Mouse (Mus musculus) heart, postnatal 0 days (tissue): ENCODE measurements around the gene Pskh1. TPM values are rescaled to one million over a fixed set of nuclear protein-coding genes. Genes with fewer than 3 reads are reported as not detected.

Source experiments
- ATAC-seq: fragments of 200-750 bp; cut with Nextera tagmentation; 2 replicates; pipeline ENCODE4 v1.8.0; 2017; ENCODE audit warnings: low read depth, moderate number of reproducible peaks, moderate library complexity; ENCODE audit not compliant: insufficient read depth
- DNase-seq: peaks from one replicate; pipeline ENCODE4 v3.0.0-alpha.2; 2016; ENCODE audit warnings: low spot score
- H3K27ac ChIP-seq: fragments of 300-500 bp; sonication (generic); 2 replicates; pipeline ENCODE4 v1.5.1; 2014; ENCODE audit warnings: low read depth, mild to moderate bottlenecking
- H3K27me3 ChIP-seq: fragments of 300-500 bp; sonication (generic); 2 replicates; pipeline ENCODE4 v1.6.1; 2014; ENCODE audit warnings: low read length, mixed read lengths; ENCODE audit not compliant: control insufficient read depth, insufficient read depth
- H3K36me3 ChIP-seq: fragments of 300-500 bp; sonication (generic); replicated peaks from 2 replicates; pipeline ENCODE4 v1.6.1; 2014; ENCODE audit warnings: low read length, mixed read lengths; ENCODE audit not compliant: control insufficient read depth, insufficient read depth
- H3K4me1 ChIP-seq: fragments of 300-500 bp; sonication (generic); 2 replicates; pipeline ENCODE4 v1.6.1; 2014; ENCODE audit warnings: antibody characterized with exemption; ENCODE audit not compliant: control insufficient read depth, insufficient read depth
- H3K4me2 ChIP-seq: fragments of 300-500 bp; sonication (generic); 2 replicates; pipeline ENCODE4 v1.6.1; 2014; ENCODE audit warnings: low read depth, mild to moderate bottlenecking, low read length, moderate library complexity
- H3K4me3 ChIP-seq: fragments of 300-500 bp; sonication (generic); 2 replicates; pipeline ENCODE4 v1.5.1; 2014; ENCODE audit warnings: low read depth, low read length
- H3K9ac ChIP-seq: fragments of 300-500 bp; sonication (generic); replicated peaks from 2 replicates; pipeline ENCODE4 v1.6.1; 2014; ENCODE audit warnings: low read depth, low read length, mixed read lengths
- H3K9me3 ChIP-seq: fragments of 300-500 bp; sonication (generic); replicated peaks from 2 replicates; pipeline ENCODE4 v1.6.1; 2016; ENCODE audit warnings: low read length; ENCODE audit not compliant: control insufficient read depth
- CTCF ChIP-seq: IDR thresholded peaks from 2 replicates; pipeline ENCODE4 v1.5.1; 2016; ENCODE audit warnings: antibody characterized with exemption, control low read depth, low read depth
- EP300 ChIP-seq: IDR thresholded peaks from 2 replicates; pipeline ENCODE4 v1.6.1; 2016; ENCODE audit warnings: antibody characterized with exemption, low read depth
- WGBS: fragments of 180-500 bp; shearing (Covaris S2); extraction: QIAGEN DNeasy Blood & Tissue Kit; methylation state at CpG from one replicate; pipeline ENCODE4 v1.1.7; 2014; 5-methylcytosine and 5-hydroxymethylcytosine counted together
- polyA plus RNA-seq: library from polyadenylated mRNA; unstranded; fragments of >200 nt; fragmentation: Nextera tagmentation; extraction: Ambion mirVana; gene quantifications from 2 replicates; pipeline ENCODE4 v1.2.1, GENCODE M21; 2015
- total RNA-seq: library from RNA; depleted of rRNA; stranded (reverse); fragments of >200 nt; gene quantifications from 2 replicates; pipeline ENCODE4 v1.2.3, GENCODE M21; 2014; ENCODE audit warnings: low replicate concordance

The Pskh1 gene
- total and polyA plus RNA-seq, 2 experiments from 2014 or later = 15.4 to 44.2 TPM

DNA sequence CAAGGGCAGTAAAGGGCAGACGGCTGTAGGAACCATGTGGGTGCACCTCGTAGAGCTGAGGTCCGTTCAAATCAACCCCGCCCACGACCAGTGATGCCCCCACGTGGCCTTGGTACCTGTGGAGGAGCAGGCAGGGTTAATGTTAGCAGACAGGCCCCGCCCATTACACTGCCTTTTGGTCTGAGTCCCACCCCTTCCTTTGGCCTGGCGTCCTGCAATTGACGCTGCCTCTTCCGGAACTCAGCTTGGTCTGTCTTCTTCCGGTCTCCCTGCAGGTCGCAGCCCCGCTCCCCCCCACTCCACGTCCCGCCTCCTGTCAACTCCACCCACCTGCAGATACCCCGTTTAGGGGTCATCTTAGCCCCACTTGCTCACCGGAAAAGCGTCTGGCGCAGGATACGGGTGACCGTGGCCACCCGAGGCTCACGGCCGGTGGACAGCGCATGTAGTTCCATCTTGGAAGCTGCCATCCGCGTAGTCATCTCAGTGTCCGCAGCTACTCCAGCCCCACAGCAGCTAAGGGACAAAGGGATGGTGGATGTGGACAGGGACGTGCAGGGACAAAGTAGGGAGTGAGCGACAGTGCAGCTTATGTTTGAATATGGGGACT lies 36.7 kb downstream of the Pskh1 start:
- 0% methylated on average over 27 of the region's 30 CpGs for WGBS
- no peaks in the 10 kb centered on the region for H3K27me3 ChIP-seq
- peak overlapping the region; percentile 97 for H3K4me2 ChIP-seq
- ATAC-seq = peak; percentile 91
- H3K27ac ChIP-seq = peak overlapping the region; percentile 95
- peak overlapping the region; percentile 82 for H3K4me3 ChIP-seq
- H3K9ac ChIP-seq = peak overlapping the region; percentile 81
- H3K4me1 ChIP-seq = peaks cover 10% of the 10 kb centered on the region; the same call in 1 of the 2 replicates
- peak; percentile 97 for DNase-seq
- H3K9me3 ChIP-seq = no peaks in the 10 kb centered on the region
- peaks cover 14% of the 10 kb centered on the region for H3K36me3 ChIP-seq
- TF ChIP-seq CTCF (no peak; the same call in 1 of the 2 replicates), EP300 (no peak)

DNA sequence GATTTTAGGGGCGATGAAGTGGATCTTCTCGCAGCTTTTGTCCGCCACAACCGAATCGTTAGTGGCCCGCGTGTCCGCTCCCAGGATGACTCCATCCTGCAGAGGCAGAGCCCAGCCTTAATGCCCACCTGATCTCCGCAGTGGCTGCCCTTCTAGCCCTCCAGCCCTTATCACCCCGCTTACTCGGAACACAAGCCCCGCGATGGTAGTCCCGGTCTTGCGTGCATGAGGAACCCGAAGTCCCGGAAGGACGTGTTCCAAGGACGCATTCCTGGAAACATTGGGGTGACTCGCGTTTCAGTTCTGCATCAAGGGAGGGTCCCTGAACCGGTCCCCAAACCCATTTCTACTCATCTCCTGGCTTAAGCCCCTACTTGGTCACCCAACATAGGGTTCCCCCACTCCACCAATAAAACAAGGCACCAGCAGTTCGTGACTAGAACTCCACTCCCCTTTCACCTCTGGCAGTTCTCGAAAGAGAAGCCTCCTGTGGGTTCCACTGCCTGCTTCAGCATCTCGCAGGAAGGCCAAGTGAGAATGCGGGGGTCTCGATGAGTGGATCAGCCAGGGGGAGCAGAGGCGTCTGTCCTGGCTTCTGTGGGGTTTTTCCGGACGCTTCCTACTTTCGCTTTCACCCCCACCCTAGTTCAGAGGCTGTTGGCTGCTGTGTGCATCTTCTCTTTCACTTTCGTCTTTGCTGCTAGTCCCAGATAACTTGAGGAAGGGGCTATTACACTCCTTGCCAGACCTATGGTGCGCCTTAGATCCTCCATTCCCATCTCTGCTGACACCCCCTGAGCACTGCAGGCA lies 37.5 kb downstream of the Pskh1 start:
- Histone ChIP-seq H3K36me3 (peaks cover 13% of the 10 kb centered on the region; the same call in 1 of the 2 replicates), H3K27me3 (no peaks in the 10 kb centered on the region), H3K4me3 (peak overlapping the region; percentile 82), H3K27ac (peak overlapping the region; percentile 95), H3K4me2 (peak overlapping the region; percentile 97), H3K9me3 (no peaks in the 10 kb centered on the region), H3K4me1 (peaks cover 10% of the 10 kb centered on the region; the same call in 1 of the 2 replicates), H3K9ac (peak overlapping the region; percentile 81)
- DNase-seq = peak; percentile 43
- under 1% methylated on average over 33 of the region's 33 CpGs for WGBS
- peak; percentile 37 for ATAC-seq
- TF ChIP-seq CTCF (no peak), EP300 (no peak)

DNA sequence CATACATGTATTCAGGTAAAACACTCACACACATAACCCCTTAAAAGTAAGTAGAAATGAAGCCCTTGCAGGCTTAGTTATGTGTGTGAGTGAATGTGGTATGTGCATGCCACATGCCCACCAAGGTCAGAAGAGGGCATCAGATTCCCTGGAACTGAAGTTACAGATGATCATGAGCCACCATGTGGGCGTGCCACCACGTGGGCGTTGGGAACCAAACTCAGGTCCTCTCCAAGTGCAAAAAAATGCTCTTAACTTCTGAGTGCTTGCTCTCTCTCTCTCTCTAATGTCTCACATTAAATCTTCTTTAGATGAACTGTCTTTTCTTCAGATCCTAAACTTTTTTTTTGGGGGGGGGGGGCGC lies 38.0 kb downstream of the Pskh1 start, which contains the start of gene Psmb10:
TSS of gene Psmb10 (minus strand) at position 139 of the 364 bp plus-strand sequence.
- Histone ChIP-seq H3K36me3 (peaks cover 19% of the 10 kb centered on the region), H3K9ac (peak within 1 kb of the TSS; percentile 81), H3K4me2 (peak within 1 kb of the TSS; percentile 97), H3K9me3 (no peaks in the 10 kb centered on the region), H3K4me1 (peaks cover 10% of the 10 kb centered on the region; the same call in 1 of the 2 replicates), H3K27ac (peak within 1 kb of the TSS; percentile 95), H3K4me3 (peak within 1 kb of the TSS; percentile 82), H3K27me3 (no peaks in the 10 kb centered on the region)
- WGBS = 12% methylated on average over 4 of the region's 4 CpGs
- no peak for TF ChIP-seq CTCF
- 0 out of 2 replicates have a peak, but pooled peaks have one; percentile 25 for ATAC-seq
- DNase-seq = peak; percentile 50

DNA sequence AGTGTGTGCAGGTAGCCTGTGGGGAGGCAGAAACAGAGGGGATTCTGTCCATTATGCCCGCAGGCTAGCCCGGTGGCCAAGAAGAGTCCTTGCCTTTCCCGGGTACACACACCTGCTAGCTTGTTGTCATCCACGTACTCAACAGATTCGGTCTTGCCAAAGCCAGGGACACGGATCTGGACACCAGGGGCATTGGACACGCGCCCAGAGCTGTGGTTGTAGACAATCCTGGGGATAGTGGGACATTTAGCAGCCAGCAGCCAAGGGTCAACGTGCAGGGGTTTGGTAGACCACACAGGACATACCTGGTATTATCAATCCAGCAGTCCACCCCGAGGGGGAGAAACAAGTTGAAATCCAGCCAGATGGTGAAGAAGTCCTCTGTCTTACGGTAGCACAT lies 41.8 kb downstream of the Pskh1 start:
- Histone ChIP-seq H3K9ac (no peak overlapping the region), H3K36me3 (peaks cover 47% of the 10 kb centered on the region), H3K4me2 (no peak overlapping the region), H3K27ac (no peak overlapping the region), H3K9me3 (no peaks in the 10 kb centered on the region), H3K4me1 (0 out of 2 replicates have a peak, but pooled peaks cover 6% of the 10 kb centered on the region), H3K27me3 (no peaks in the 10 kb centered on the region), H3K4me3 (no peak overlapping the region)
- DNase-seq (no peak), ATAC-seq (no peak)
- no peak for TF ChIP-seq CTCF
- no peak for TF ChIP-seq EP300
- WGBS = 82% methylated on average over 11 of the region's 11 CpGs

DNA sequence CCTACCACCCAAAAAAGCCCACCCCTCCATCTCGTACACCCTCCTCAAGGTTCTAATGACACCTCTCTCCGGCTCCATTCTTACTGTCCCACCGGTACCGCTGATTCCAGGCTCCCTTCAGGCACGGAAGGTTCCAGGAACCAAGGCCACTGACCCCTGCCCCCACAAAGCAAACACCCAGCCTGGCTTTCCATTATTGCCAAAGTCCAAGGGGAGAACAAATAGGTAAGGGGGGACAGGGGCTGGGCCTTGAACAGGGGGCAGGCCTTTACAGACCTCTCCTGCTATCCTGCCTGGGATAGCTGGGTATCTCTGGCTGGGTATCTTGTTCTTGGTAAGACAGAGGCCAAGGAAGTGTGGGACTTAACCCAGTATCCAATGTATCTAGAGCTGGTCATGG lies 42.3 kb downstream of the Pskh1 start:
- H3K36me3 ChIP-seq = peaks cover 53% of the 10 kb centered on the region
- no peak overlapping the region for H3K4me2 ChIP-seq
- H3K27ac ChIP-seq = no peak overlapping the region
- H3K4me3 ChIP-seq = no peak overlapping the region
- H3K9ac ChIP-seq = no peak overlapping the region
- ATAC-seq (no peak), DNase-seq (no peak)
- no peaks in the 10 kb centered on the region for H3K9me3 ChIP-seq
- 95% methylated on average over 5 of the region's 5 CpGs for WGBS
- no peaks in the 10 kb centered on the region for H3K27me3 ChIP-seq
- no peak for TF ChIP-seq CTCF
- H3K4me1 ChIP-seq = 0 out of 2 replicates have a peak, but pooled peaks cover 6% of the 10 kb centered on the region
